Mouse (Mus musculus): ENCODE results near the gene Gatd1. TPM values are rescaled to one million over a fixed set of nuclear protein-coding genes. Genes with fewer than 3 reads are reported as not detected.
"Not testable (repeated sequence)": the region's sequence is repeated elsewhere in the genome, so short reads cannot be mapped to it uniquely, and the experiment has no call there.

Gatd1 gene
- polyA plus RNA-seq, 1 experiment from 2014 or later: 63.7 TPM

- no peak overlapping the region for H3K4me2 ChIP-seq (replicated peaks; ENCODE audit: low read depth, low read length)
- H3K4me1 ChIP-seq (ENCODE audit: insufficient read depth, low read length): peaks cover 15% of the 10 kb centered on the region
- ATAC-seq (ENCODE audit: low FRiP score, low TSS enrichment): no peak
- H3K36me3 ChIP-seq (ENCODE audit: insufficient read depth, low read length): peaks cover 24% of the 10 kb centered on the region
- no peak overlapping the region for H3K9ac ChIP-seq (replicated peaks; ENCODE audit: low read length)
- no peaks in the 10 kb centered on the region for H3K9me3 ChIP-seq (ENCODE audit: low read length)
- H3K27me3 ChIP-seq (ENCODE audit: insufficient read depth, low read length): no peaks in the 10 kb centered on the region
- 87% methylated on average over 1 of the region's 1 CpGs for whole genome bisulfite sequencing
- no peak overlapping the region for H3K4me3 ChIP-seq (ENCODE audit: low read length)
- no peak overlapping the region for H3K27ac ChIP-seq (ENCODE audit: low read length)
Observed at GRCm38 (mm10) chr7:141411667-141412066, 2.3 kb downstream of the Gatd1 start.

DNA sequence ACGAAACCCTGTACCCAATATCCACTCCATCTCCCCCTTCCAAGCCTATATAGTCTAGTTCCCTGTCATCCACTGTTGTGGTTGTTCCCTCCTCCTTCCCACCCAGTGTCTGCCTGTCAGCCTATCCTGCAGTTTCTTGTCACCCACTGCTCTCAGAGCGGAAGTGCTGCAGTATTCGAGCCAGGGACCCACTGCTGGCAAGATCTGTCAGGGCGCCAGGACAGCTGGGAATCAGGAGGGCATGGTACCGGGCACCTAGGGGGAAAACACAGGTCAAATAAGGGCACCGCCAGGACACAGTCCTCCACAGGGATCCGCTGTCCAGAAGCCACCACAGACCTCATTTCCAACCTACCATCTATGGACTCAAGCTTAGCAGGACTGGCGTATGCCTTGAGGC is 3.3 kb downstream of the Gatd1 start:
- Histone ChIP-seq H3K4me2 (replicated peaks; ENCODE audit: low read depth, low read length) (no peak overlapping the region), H3K4me1 (ENCODE audit: insufficient read depth, low read length) (peaks cover 15% of the 10 kb centered on the region), H3K4me3 (ENCODE audit: low read length) (no peak overlapping the region), H3K27me3 (ENCODE audit: insufficient read depth, low read length) (no peaks in the 10 kb centered on the region), H3K9ac (replicated peaks; ENCODE audit: low read length) (no peak overlapping the region), H3K27ac (ENCODE audit: low read length) (no peak overlapping the region), H3K36me3 (ENCODE audit: insufficient read depth, low read length) (peaks cover 24% of the 10 kb centered on the region), H3K9me3 (ENCODE audit: low read length) (no peaks in the 10 kb centered on the region)
- ATAC-seq (ENCODE audit: low FRiP score, low TSS enrichment): no peak
- WGBS: 93% methylated on average over 8 of the region's 8 CpGs

DNA sequence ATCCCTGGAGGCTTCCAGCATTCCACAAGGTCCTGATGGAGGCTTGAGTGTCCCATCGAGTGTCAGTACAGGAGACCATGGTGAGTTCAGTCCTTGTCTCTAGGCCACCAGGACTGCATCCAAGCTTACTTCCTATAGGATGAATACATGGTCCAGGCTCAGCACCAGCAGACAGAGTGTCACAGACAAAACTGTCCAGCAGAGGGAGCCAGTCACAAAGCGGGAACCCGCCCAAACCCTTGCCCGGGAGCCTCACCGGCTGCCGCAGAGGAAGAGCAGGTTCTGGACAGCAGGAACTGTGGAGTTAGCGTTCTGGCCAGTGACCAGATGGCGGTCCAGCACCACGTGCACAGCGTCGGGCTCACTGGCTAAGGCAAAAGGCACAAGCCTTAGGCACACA is 5.1 kb downstream of the Gatd1 start:
- H3K27ac ChIP-seq (ENCODE audit: low read length): no peak overlapping the region
- peak; percentile 36 for ATAC-seq (ENCODE audit: low FRiP score, low TSS enrichment)
- 10% methylated on average over 11 of the region's 11 CpGs for WGBS
- H3K9ac ChIP-seq (replicated peaks; ENCODE audit: low read length): 0 out of 2 replicates have a peak overlapping the region, but pooled peaks have one; percentile 17
- no peak overlapping the region for H3K4me2 ChIP-seq (replicated peaks; ENCODE audit: low read depth, low read length)
- peaks cover 24% of the 10 kb centered on the region for H3K36me3 ChIP-seq (ENCODE audit: insufficient read depth, low read length)
- no peak overlapping the region for H3K4me3 ChIP-seq (ENCODE audit: low read length)
- H3K27me3 ChIP-seq (ENCODE audit: insufficient read depth, low read length): no peaks in the 10 kb centered on the region
- H3K9me3 ChIP-seq (ENCODE audit: low read length): no peaks in the 10 kb centered on the region
- H3K4me1 ChIP-seq (ENCODE audit: insufficient read depth, low read length): peaks cover 10% of the 10 kb centered on the region

- not testable (repeated sequence) for ATAC-seq (ENCODE audit: low FRiP score, low TSS enrichment); H3K4me1 ChIP-seq (ENCODE audit: insufficient read depth, low read length); H3K9ac ChIP-seq (replicated peaks; ENCODE audit: low read length); H3K27me3 ChIP-seq (ENCODE audit: insufficient read depth, low read length); H3K4me2 ChIP-seq (replicated peaks; ENCODE audit: low read depth, low read length); H3K27ac ChIP-seq (ENCODE audit: low read length); H3K9me3 ChIP-seq (ENCODE audit: low read length); H3K4me3 ChIP-seq (ENCODE audit: low read length)
- H3K36me3 ChIP-seq (ENCODE audit: insufficient read depth, low read length): peaks cover 27% of the 10 kb centered on the region
- WGBS: 99% methylated on average over 7 of the region's 7 CpGs
Observed at GRCm38 (mm10) chr7:141407670-141408069, 6.3 kb downstream of the Gatd1 start.

- Histone ChIP-seq H3K4me2 (replicated peaks; ENCODE audit: low read depth, low read length) (no peak overlapping the region), H3K9ac (replicated peaks; ENCODE audit: low read length) (no peak overlapping the region), H3K27ac (ENCODE audit: low read length) (no peak overlapping the region), H3K4me3 (ENCODE audit: low read length) (no peak overlapping the region), H3K27me3 (ENCODE audit: insufficient read depth, low read length) (no peaks in the 10 kb centered on the region), H3K36me3 (ENCODE audit: insufficient read depth, low read length) (peaks cover 45% of the 10 kb centered on the region), H3K9me3 (ENCODE audit: low read length) (no peaks in the 10 kb centered on the region), H3K4me1 (ENCODE audit: insufficient read depth, low read length) (0 out of 2 replicates have a peak, but pooled peaks cover 2% of the 10 kb centered on the region)
- WGBS: 77% methylated on average over 4 of the region's 4 CpGs
- ATAC-seq (ENCODE audit: low FRiP score, low TSS enrichment): no peak
Observed at GRCm38 (mm10) chr7:141405466-141405865, 8.5 kb downstream of the Gatd1 start.

GRCm38 (mm10) chr7:141403305-141403704 is 10.6 kb downstream of the Gatd1 start:
- H3K9ac ChIP-seq (replicated peaks; ENCODE audit: low read length): no peak overlapping the region
- no peak overlapping the region for H3K4me3 ChIP-seq (ENCODE audit: low read length)
- H3K4me1 ChIP-seq (ENCODE audit: insufficient read depth, low read length): no peaks in the 10 kb centered on the region
- H3K27ac ChIP-seq (ENCODE audit: low read length): no peak overlapping the region
- H3K4me2 ChIP-seq (replicated peaks; ENCODE audit: low read depth, low read length): no peak overlapping the region
- no peaks in the 10 kb centered on the region for H3K9me3 ChIP-seq (ENCODE audit: low read length)
- ATAC-seq (ENCODE audit: low FRiP score, low TSS enrichment): peak; percentile 64; the same call in 1 of the 2 replicates
- 44% methylated on average over 5 of the region's 5 CpGs for WGBS
- H3K27me3 ChIP-seq (ENCODE audit: insufficient read depth, low read length): no peaks in the 10 kb centered on the region
- H3K36me3 ChIP-seq (ENCODE audit: insufficient read depth, low read length): peaks cover 38% of the 10 kb centered on the region

DNA sequence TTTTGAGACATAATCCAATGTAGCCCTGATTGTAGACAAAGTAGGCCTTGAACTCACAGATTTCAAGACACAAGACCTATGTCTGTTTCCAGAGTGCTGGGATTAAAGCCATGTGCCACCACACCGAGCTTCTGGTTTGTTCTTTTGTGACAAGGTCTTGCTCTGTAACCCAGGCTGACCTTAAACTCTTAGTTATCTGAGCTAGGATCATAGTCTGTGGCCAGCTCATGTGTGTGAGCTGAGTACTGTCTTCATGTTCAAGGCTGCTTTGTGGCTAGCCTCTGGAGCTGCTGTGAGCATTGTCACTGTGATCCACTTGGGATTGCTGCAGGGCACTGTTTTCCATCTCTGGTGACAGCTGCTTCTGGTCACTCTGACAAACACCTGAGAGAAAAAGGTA is 18.6 kb downstream of the Gatd1 start:
- Histone ChIP-seq H3K27ac (ENCODE audit: low read length) (no peak overlapping the region), H3K4me2 (replicated peaks; ENCODE audit: low read depth, low read length) (no peak overlapping the region), H3K4me3 (ENCODE audit: low read length) (no peak overlapping the region), H3K9ac (replicated peaks; ENCODE audit: low read length) (no peak overlapping the region), H3K27me3 (ENCODE audit: insufficient read depth, low read length) (no peaks in the 10 kb centered on the region), H3K36me3 (ENCODE audit: insufficient read depth, low read length) (peaks cover 26% of the 10 kb centered on the region), H3K9me3 (ENCODE audit: low read length) (no peaks in the 10 kb centered on the region), H3K4me1 (ENCODE audit: insufficient read depth, low read length) (peaks cover 14% of the 10 kb centered on the region)
- WGBS: 74% methylated on average over 1 of the region's 1 CpGs
- ATAC-seq (ENCODE audit: low FRiP score, low TSS enrichment): no peak

GRCm38 (mm10) chr7:141394771-141395170 is 19.2 kb downstream of the Gatd1 start:
- H3K9me3 ChIP-seq (ENCODE audit: low read length): no peaks in the 10 kb centered on the region
- H3K4me2 ChIP-seq (replicated peaks; ENCODE audit: low read depth, low read length): no peak overlapping the region
- no peak overlapping the region for H3K9ac ChIP-seq (replicated peaks; ENCODE audit: low read length)
- ATAC-seq (ENCODE audit: low FRiP score, low TSS enrichment): no peak
- WGBS: 27% methylated on average over 6 of the region's 6 CpGs
- no peak overlapping the region for H3K27ac ChIP-seq (ENCODE audit: low read length)
- H3K27me3 ChIP-seq (ENCODE audit: insufficient read depth, low read length): no peaks in the 10 kb centered on the region
- H3K4me3 ChIP-seq (ENCODE audit: low read length): no peak overlapping the region
- peaks cover 14% of the 10 kb centered on the region for H3K4me1 ChIP-seq (ENCODE audit: insufficient read depth, low read length)
- peaks cover 25% of the 10 kb centered on the region for H3K36me3 ChIP-seq (ENCODE audit: insufficient read depth, low read length)

GRCm38 (mm10) chr7:141394158-141394557 is 19.8 kb downstream of the Gatd1 start:
- ATAC-seq (ENCODE audit: low FRiP score, low TSS enrichment): no peak
- H3K27me3 ChIP-seq (ENCODE audit: insufficient read depth, low read length): no peaks in the 10 kb centered on the region
- no peak overlapping the region for H3K9ac ChIP-seq (replicated peaks; ENCODE audit: low read length)
- peaks cover 22% of the 10 kb centered on the region for H3K36me3 ChIP-seq (ENCODE audit: insufficient read depth, low read length)
- H3K27ac ChIP-seq (ENCODE audit: low read length): no peak overlapping the region
- WGBS: 81% methylated on average over 7 of the region's 7 CpGs
- no peak overlapping the region for H3K4me3 ChIP-seq (ENCODE audit: low read length)
- H3K4me1 ChIP-seq (ENCODE audit: insufficient read depth, low read length): peaks cover 14% of the 10 kb centered on the region
- no peaks in the 10 kb centered on the region for H3K9me3 ChIP-seq (ENCODE audit: low read length)
- no peak overlapping the region for H3K4me2 ChIP-seq (replicated peaks; ENCODE audit: low read depth, low read length)

DNA sequence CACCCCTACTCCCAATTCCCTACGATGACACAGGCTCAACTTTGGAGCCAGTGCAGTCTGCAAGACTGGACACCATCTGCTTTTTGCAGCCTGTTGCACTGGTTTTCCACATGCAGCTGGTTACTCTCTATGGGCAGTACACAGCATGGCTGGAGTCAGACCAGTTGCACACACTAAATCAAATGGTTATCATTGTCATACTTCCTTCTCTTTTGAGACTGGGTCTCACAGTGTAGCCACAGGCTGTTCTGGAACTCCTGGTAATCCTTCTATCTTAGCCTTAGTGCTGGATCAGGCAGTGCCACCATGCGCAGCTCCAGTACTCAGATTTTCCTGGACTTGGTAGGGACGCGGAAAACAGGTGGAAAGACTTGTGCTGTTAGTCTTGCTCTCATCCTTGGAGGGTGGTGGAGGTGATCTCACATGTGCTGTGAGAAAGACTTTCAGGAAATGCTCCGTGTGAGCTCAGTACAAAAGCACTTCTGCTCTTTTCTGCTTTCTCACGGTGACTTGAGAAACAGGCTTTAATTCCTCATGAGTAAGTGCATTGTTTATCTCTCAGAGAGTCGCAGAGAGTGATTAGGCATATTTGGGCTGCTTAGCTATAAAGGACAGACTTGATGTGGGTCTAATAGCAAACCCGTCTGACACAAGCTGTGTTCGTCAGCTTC is 21.2 kb downstream of the Gatd1 start:
- Histone ChIP-seq H3K4me2 (replicated peaks; ENCODE audit: low read depth, low read length) (peak overlapping the region; percentile 92), H3K4me1 (ENCODE audit: insufficient read depth, low read length) (peaks cover 14% of the 10 kb centered on the region), H3K9me3 (ENCODE audit: low read length) (no peaks in the 10 kb centered on the region), H3K27ac (ENCODE audit: low read length) (peak overlapping the region; percentile 71), H3K36me3 (ENCODE audit: insufficient read depth, low read length) (peaks cover 12% of the 10 kb centered on the region), H3K9ac (replicated peaks; ENCODE audit: low read length) (peak overlapping the region; percentile 70), H3K4me3 (ENCODE audit: low read length) (peak overlapping the region; percentile 71), H3K27me3 (ENCODE audit: insufficient read depth, low read length) (no peaks in the 10 kb centered on the region)
- WGBS: 37% methylated on average over 9 of the region's 9 CpGs
- ATAC-seq (ENCODE audit: low FRiP score, low TSS enrichment): peak; percentile 3; the same call in 1 of the 2 replicates

Measured in kidney, embryonic 16.5 days (tissue).